Mouse (Mus musculus): Measurements from ENCODE around the gene Runx1. TPM values are rescaled to one million over a fixed set of nuclear protein-coding genes. Genes with fewer than 3 reads are reported as not detected.

Gene Runx1
- polyA plus RNA-seq, 1 experiment from 2014 or later, result 1.1 TPM

DNA sequence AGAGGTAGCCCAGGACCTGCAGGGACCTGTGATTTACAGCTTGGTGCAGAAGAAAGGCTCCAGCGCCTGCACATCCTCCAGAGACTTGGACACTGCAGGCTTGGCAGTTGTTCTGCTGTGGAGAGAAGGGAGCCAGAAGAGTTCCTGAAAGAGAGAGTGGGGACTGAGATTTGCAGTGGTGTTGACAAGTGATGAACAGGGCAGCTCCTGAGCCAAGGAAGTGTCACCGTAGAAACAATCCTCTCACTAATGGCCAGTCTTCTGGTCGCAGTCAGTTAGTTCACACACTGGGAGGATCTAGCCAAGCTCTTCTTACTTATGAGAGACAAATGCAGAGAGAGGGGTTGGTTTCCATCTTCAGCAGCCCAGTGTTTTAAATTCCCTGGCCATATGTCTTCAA, 24.5 kb upstream of the Runx1 start:
- Histone ChIP-seq H3K27me3 (no peaks in the 10 kb centered on the region), H3K9ac (replicated peaks) (no peak overlapping the region), H3K4me3 (replicated peaks) (no peak overlapping the region), H3K4me1 (replicated peaks) (peaks cover 7% of the 10 kb centered on the region; the same call in 1 of the 2 replicates), H3K4me2 (replicated peaks) (no peak overlapping the region), H3K36me3 (no peaks in the 10 kb centered on the region), H3K9me3 (no peaks in the 10 kb centered on the region), H3K27ac (no peak overlapping the region)
- WGBS, result 82% methylated on average over 3 of the region's 3 CpGs
- no peak for ATAC-seq

DNA sequence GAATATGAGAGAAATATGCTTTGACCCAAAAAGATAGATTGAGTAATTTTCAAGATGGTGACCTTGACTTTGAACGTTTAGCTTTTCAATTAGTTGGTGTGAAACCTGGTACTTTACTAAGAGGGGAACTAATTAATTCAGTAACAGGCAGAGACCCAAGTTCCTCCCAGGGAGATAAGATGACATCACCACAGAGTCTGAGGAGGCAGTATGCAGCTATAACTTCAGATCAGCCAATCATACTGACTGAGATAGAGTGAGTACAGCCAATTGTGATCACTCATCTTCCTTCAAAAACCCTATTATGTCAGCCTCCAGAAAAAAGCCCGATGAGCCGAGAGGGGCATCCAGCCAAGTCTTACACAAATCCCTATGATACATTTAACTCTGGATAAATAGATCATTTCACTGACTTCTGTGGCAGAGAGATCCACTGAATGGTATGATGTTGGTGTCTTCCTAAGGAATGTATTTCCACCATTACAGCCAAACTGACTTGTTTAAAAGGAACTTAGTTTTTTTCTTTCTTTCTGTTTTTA, 21.9 kb upstream of the Runx1 start:
- Histone ChIP-seq H3K4me2 (replicated peaks) (no peak overlapping the region), H3K27ac (no peak overlapping the region), H3K27me3 (no peaks in the 10 kb centered on the region), H3K4me1 (replicated peaks) (peaks cover 7% of the 10 kb centered on the region; the same call in 1 of the 2 replicates), H3K9ac (replicated peaks) (no peak overlapping the region), H3K9me3 (no peaks in the 10 kb centered on the region), H3K36me3 (no peaks in the 10 kb centered on the region), H3K4me3 (replicated peaks) (no peak overlapping the region)
- ATAC-seq, result no peak
- WGBS, result 81% methylated on average over 3 of the region's 3 CpGs

DNA sequence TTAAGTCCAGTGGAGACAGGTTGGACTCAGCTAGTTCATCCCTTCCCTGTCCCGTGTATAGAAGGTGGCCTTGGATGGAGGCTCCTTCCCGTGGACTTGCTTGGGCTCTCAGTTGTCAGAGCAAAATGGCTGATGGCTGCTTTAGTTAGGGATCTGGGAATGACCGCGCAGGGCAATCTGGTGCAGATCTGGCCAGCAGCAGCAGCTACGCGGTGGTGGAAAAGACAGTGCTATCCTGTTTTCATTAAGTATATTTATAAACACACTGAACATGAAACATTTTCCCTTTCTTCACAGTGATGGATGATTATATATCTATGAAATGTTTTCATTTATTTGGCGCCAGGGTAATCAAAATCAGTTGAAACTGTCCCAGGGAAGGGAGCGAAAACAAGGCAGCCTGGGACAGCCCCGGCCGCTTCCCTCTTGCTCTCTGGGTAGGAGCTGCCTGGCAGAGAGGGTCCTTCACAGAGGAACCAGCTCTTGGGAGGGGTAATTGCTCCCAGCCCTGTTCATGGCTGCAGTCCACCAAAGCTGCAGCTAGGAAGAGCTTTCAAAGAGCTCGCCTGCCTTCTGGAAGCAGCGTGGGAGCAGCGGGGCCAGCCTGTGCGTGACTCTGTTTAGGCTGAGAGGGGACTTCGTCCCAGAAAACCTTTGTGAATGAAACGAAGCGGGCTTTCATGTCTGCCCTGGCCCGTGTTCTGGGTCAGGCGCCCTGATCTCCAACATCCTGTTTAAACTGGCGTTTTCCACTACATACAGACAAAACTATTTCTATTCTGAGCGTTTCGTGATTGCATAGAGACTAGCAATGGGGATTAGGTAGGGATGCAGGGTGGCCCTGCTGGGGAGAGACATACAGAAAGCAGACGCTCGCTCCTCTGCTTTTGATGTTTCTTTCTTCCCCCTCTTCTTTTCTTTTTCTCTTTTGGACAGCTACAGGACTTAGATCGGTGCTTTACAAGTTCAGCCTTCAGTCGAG, 19.6 kb upstream of the Runx1 start:
- Histone ChIP-seq H3K9ac (replicated peaks) (no peak overlapping the region), H3K27ac (no peak overlapping the region), H3K4me2 (replicated peaks) (peak overlapping the region; percentile 35), H3K4me3 (replicated peaks) (no peak overlapping the region), H3K9me3 (no peaks in the 10 kb centered on the region), H3K27me3 (no peaks in the 10 kb centered on the region), H3K36me3 (no peaks in the 10 kb centered on the region), H3K4me1 (replicated peaks) (peaks cover 7% of the 10 kb centered on the region; the same call in 1 of the 2 replicates)
- peak; percentile 60; the same call in 1 of the 2 replicates for ATAC-seq
- WGBS, result 42% methylated on average over 26 of the region's 26 CpGs

DNA sequence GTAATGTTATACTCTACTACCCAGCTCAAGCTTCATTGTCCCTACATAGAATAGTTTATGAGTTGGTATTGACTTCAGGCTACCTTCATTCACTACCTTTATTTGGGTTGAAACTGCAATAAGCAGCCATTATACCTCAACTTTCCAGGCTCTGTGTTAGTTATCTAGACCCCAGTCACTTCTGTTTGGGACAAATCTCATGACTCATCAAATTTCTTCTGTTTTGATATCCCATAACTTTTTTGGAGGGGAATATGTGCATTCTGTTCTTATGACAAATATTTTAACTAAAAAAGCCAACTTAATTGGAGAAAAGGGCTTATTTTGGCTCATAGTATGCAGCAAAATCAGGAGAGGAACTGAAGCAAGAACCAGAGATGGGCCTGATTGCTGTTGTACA, 12.8 kb upstream of the Runx1 start:
- H3K9me3 ChIP-seq, result no peaks in the 10 kb centered on the region
- ATAC-seq, result no peak
- H3K27me3 ChIP-seq, result no peaks in the 10 kb centered on the region
- no peak overlapping the region for H3K9ac ChIP-seq (replicated peaks)
- H3K4me1 ChIP-seq (replicated peaks), result no peaks in the 10 kb centered on the region
- H3K4me2 ChIP-seq (replicated peaks), result no peak overlapping the region
- no peak overlapping the region for H3K4me3 ChIP-seq (replicated peaks)
- H3K27ac ChIP-seq, result no peak overlapping the region
- no peaks in the 10 kb centered on the region for H3K36me3 ChIP-seq

DNA sequence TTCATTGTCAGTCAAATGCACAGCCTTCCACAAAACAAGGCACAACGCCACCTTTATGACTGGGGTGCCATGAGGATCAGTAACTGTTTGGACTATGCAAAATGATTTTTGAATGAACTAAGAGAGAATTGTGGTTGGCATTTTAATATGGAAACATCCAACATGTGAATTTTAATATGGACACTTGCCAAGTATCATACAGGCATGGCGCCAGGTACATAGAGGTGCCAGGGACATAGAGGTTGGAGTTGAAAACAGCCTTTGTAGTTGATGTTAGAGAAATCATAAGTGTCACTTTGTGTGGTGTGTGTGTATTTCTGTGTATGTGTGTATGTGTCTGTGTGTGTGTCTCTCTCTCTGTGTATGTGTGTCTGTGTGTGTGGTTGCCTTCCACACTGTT, 5.4 kb upstream of the Runx1 start:
- Histone ChIP-seq H3K9me3 (no peaks in the 10 kb centered on the region), H3K4me1 (replicated peaks) (peaks cover 25% of the 10 kb centered on the region), H3K4me2 (replicated peaks) (no peak overlapping the region), H3K4me3 (replicated peaks) (no peak overlapping the region), H3K27ac (no peak overlapping the region), H3K27me3 (no peaks in the 10 kb centered on the region), H3K36me3 (no peaks in the 10 kb centered on the region), H3K9ac (replicated peaks) (no peak overlapping the region)
- WGBS, result 90% methylated on average over 2 of the region's 2 CpGs
- ATAC-seq, result no peak

DNA sequence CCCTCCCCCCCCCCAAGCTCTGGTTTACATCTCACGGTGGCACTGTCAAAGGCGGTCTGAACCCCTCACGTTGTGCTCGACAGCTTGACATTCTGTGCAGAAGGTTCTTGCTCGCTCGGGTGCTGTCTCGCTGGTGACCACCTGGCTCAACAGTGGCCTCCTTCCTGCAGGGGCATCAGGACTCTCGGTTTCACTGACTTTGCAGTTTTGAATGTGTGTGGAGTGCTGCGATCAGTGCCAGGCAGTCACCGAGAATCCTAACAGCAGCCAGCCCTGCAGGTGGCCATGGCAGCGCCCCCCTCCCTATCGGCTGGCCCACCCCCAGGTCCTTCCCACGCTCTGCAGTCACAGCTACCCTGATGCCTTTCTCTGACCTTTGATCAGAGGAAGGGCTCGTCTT, 4.5 kb upstream of the Runx1 start:
- no peaks in the 10 kb centered on the region for H3K27me3 ChIP-seq
- H3K4me1 ChIP-seq (replicated peaks), result peaks cover 25% of the 10 kb centered on the region
- H3K36me3 ChIP-seq, result no peaks in the 10 kb centered on the region
- no peak for ATAC-seq
- H3K4me3 ChIP-seq (replicated peaks), result no peak overlapping the region
- no peak overlapping the region for H3K9ac ChIP-seq (replicated peaks)
- H3K9me3 ChIP-seq, result no peaks in the 10 kb centered on the region
- WGBS, result 45% methylated on average over 14 of the region's 14 CpGs
- H3K27ac ChIP-seq, result no peak overlapping the region
- H3K4me2 ChIP-seq (replicated peaks), result 0 out of 2 replicates have a peak overlapping the region, but pooled peaks have one; percentile 5

DNA sequence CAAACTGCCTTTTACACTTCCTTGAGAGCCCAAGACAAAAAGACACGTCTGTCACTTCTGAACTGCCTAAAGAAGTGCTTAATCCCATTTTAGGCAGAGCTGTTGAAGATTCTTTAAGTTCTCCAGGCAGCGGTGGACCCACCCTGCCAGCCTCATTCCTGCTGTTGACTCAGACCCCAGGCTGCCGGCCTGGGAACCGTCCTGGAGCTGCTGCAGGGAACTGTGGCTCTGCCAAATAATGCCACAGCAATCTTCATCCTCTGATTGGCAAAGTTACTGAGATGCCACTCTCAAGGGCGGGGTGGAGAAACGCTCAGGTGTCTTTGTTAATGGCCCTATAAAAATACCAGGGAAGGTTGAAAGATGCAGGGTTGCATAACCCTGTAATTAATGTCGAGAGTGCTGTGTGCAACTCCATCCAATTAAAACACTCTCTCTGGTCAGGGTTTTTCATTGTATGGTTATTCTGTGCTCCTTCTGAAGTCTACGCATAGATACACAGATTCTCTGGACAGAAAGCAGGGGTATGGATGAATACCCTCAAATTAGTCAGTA, 2.4 kb upstream of the Runx1 start:
- no peaks in the 10 kb centered on the region for H3K27me3 ChIP-seq
- no peaks in the 10 kb centered on the region for H3K36me3 ChIP-seq
- WGBS, result 37% methylated on average over 8 of the region's 8 CpGs
- H3K4me3 ChIP-seq (replicated peaks), result no peak overlapping the region
- no peak for ATAC-seq
- no peak overlapping the region for H3K4me2 ChIP-seq (replicated peaks)
- no peak overlapping the region for H3K9ac ChIP-seq (replicated peaks)
- H3K27ac ChIP-seq, result no peak overlapping the region
- no peaks in the 10 kb centered on the region for H3K9me3 ChIP-seq
- H3K4me1 ChIP-seq (replicated peaks), result peaks cover 26% of the 10 kb centered on the region

DNA sequence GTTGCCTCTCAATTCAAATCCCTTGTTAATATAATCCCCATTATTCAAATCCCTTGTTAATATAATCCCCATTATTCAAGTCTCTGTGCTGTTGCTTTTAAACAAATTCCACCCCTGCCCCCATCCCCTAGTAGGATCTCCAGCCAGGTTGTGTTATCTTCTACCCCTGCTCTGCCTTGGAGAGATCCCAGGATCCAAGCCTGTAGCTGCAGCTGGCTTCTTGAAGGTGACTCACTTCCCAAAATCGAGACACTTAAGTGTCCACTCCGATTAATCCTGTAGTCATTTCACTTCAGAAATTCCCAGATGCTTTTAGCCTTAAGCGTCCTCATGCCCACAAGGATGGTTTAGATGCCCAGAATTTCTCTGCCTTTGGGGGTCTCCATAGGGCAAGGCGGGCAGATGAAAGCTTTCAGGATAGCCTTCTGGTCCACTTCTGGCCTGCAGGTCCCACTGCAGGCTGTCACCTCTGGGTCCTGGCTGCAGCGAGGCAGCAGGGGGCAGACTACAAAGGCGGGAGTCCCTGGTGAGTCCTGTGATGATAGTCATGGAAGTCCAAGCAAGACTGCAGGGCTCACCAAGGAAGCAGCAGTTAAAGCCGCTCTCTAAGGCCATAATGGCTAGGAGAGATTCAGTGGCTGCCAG, 1.8 kb upstream of the Runx1 start:
- WGBS, result 55% methylated on average over 7 of the region's 7 CpGs
- H3K4me1 ChIP-seq (replicated peaks), result peaks cover 27% of the 10 kb centered on the region
- no peak overlapping the region for H3K4me3 ChIP-seq (replicated peaks)
- no peaks in the 10 kb centered on the region for H3K27me3 ChIP-seq
- no peak overlapping the region for H3K9ac ChIP-seq (replicated peaks)
- H3K36me3 ChIP-seq, result no peaks in the 10 kb centered on the region
- H3K4me2 ChIP-seq (replicated peaks), result no peak overlapping the region
- no peak overlapping the region for H3K27ac ChIP-seq
- no peak for ATAC-seq
- H3K9me3 ChIP-seq, result no peaks in the 10 kb centered on the region

DNA sequence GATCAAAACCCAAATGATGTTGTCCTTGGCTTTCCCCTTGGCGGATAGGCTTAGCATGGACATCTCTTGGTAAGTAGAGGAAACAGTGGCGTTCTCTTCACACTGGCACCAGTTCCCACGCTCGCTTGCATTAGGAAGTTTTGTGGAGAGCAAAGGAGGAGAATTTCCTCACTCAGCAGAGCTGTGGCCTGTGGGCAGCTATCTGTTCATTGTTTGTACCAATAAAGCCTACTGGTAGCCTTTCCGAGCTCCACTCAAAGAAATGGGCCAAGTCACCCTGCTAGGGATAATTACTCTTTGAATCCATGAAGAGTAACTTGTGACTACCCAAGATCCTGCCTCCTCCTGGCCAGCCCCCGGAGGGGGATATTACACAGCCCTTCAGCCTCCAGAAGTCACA, 734 bp upstream of the Runx1 start:
- peaks cover 27% of the 10 kb centered on the region for H3K4me1 ChIP-seq (replicated peaks)
- WGBS, result 85% methylated on average over 6 of the region's 6 CpGs
- ATAC-seq, result no peak

DNA sequence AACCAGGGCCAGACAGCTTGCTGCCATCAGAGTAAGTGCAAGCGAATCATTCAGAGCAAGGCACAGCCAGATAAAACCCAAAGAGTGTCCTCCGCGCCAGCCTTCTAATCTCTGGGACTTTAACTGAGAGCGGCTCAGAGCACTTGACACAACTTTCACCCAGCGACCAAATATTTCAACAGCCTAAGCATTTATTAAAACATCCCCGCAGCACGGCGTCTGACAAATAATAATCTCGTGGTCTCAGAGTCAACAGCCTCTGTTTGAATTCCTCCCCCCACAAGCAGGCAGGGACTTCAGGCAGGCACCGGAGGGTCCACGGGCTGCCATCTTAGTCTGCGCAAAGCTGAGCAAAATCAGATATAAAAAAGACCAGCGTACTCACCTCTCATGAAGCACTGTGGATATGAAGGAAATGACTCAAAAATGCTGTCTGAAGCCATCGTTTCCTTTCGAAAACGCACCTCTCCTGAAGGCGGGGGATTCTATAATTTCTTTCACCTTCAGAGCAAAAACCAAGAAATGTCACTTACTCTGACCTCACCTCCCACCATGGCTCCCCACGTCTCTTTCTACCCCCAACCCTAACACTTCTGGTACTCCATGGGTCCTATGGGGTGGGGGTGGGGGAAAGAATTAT, 625 bp downstream of the Runx1 start:
- Histone ChIP-seq H3K27me3 (no peaks in the 10 kb centered on the region), H3K36me3 (no peaks in the 10 kb centered on the region), H3K9ac (replicated peaks) (no peak overlapping the region), H3K4me3 (replicated peaks) (no peak overlapping the region), H3K9me3 (no peaks in the 10 kb centered on the region), H3K4me2 (replicated peaks) (no peak overlapping the region), H3K4me1 (replicated peaks) (peaks cover 21% of the 10 kb centered on the region), H3K27ac (no peak overlapping the region)
- ATAC-seq, result no peak
- WGBS, result 85% methylated on average over 18 of the region's 18 CpGs

More for the DNA sequence above, 734 bp upstream of the Runx1 start:
- Histone ChIP-seq H3K27me3 (no peaks in the 10 kb centered on the region), H3K36me3 (no peaks in the 10 kb centered on the region), H3K9ac (replicated peaks) (no peak overlapping the region), H3K27ac (no peak overlapping the region), H3K4me3 (replicated peaks) (no peak overlapping the region), H3K9me3 (no peaks in the 10 kb centered on the region), H3K4me2 (replicated peaks) (no peak overlapping the region)

DNA sequence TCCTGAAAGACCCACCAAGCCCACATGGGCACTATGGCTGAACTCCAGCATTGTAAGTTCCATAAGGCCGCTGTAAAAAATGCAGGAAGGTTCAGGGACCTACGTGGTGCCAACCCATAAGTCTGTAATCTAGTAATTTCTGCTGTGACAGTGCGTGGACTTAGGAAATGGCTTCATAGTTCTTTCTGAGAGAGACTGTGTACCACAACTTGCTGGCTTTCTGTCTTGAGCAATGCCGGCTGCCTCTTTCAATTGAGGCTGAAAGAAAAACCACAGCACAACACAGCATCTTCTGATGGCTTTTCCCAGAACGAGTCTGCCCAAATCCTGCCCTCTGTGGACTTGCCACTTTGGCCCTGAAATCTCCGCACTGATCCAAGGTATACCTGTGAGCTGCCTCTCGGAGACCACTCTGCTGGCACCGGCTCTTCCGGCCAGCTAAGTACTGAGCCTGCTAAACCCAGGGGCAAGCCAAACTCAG, 1.2 kb downstream of the Runx1 start:
- WGBS, result 92% methylated on average over 9 of the region's 9 CpGs
- no peak overlapping the region for H3K4me2 ChIP-seq (replicated peaks)
- no peak overlapping the region for H3K9ac ChIP-seq (replicated peaks)
- H3K4me3 ChIP-seq (replicated peaks), result no peak overlapping the region
- H3K36me3 ChIP-seq, result no peaks in the 10 kb centered on the region
- no peaks in the 10 kb centered on the region for H3K27me3 ChIP-seq
- no peaks in the 10 kb centered on the region for H3K9me3 ChIP-seq
- no peak for ATAC-seq
- H3K4me1 ChIP-seq (replicated peaks), result peaks cover 18% of the 10 kb centered on the region
- H3K27ac ChIP-seq, result no peak overlapping the region
